Mouse (Mus musculus): ENCODE results near the gene Dpp10. TPM values are rescaled to one million over a fixed set of nuclear protein-coding genes. Genes with fewer than 3 reads are reported as not detected.

Dpp10 gene
- polyA plus RNA-seq, 1 experiment = 71.1 TPM

GRCm38 (mm10) chr1:123927278-123928002, 117.9 kb downstream of the Dpp10 start:
- Histone ChIP-seq H3K27ac (ENCODE audit: insufficient read depth, low read length) (0 out of 2 replicates have a peak overlapping the region, but pooled peaks have one; percentile 28), H3K4me3 (ENCODE audit: insufficient read depth, low read length) (no peak overlapping the region), H3K4me1 (ENCODE audit: control insufficient read depth, insufficient read depth, low read length) (peaks cover 4% of the 10 kb centered on the region; the same call in 1 of the 2 replicates)
- TF ChIP-seq CTCF (IDR thresholded peaks at IDR 0.05; ENCODE audit: extremely low read depth, insufficient read depth, low read length) (no peak), POLR2A (IDR thresholded peaks at IDR 0.05; ENCODE audit: extremely low read depth, insufficient read depth, low read length) (no peak)

- H3K4me1 ChIP-seq (ENCODE audit: control insufficient read depth, insufficient read depth, low read length) = peaks cover 4% of the 10 kb centered on the region; the same call in 1 of the 2 replicates
- H3K4me3 ChIP-seq (ENCODE audit: insufficient read depth, low read length) = no peak overlapping the region
- no peak overlapping the region for H3K27ac ChIP-seq (ENCODE audit: insufficient read depth, low read length)
- no peak for TF ChIP-seq CTCF (IDR thresholded peaks at IDR 0.05; ENCODE audit: extremely low read depth, insufficient read depth, low read length)
- TF ChIP-seq POLR2A (IDR thresholded peaks at IDR 0.05; ENCODE audit: extremely low read depth, insufficient read depth, low read length) = no peak
Measured at GRCm38 (mm10) chr1:123924905-123925304, 120.5 kb downstream of the Dpp10 start.

- Histone ChIP-seq H3K27ac (ENCODE audit: insufficient read depth, low read length) (peak overlapping the region; percentile 35; the same call in 1 of the 2 replicates), H3K4me1 (ENCODE audit: control insufficient read depth, insufficient read depth, low read length) (peaks cover 4% of the 10 kb centered on the region; the same call in 1 of the 2 replicates), H3K4me3 (ENCODE audit: insufficient read depth, low read length) (no peak overlapping the region)
- no peak for TF ChIP-seq CTCF (IDR thresholded peaks at IDR 0.05; ENCODE audit: extremely low read depth, insufficient read depth, low read length)
- no peak for TF ChIP-seq POLR2A (IDR thresholded peaks at IDR 0.05; ENCODE audit: extremely low read depth, insufficient read depth, low read length)
Measured at GRCm38 (mm10) chr1:123923907-123924306, 121.5 kb downstream of the Dpp10 start.

- Histone ChIP-seq H3K4me3 (ENCODE audit: insufficient read depth, low read length) (no peak overlapping the region), H3K4me1 (ENCODE audit: control insufficient read depth, insufficient read depth, low read length) (no peaks in the 10 kb centered on the region; the same call in 1 of the 2 replicates), H3K27ac (ENCODE audit: insufficient read depth, low read length) (no peak overlapping the region)
- TF ChIP-seq POLR2A (IDR thresholded peaks at IDR 0.05; ENCODE audit: extremely low read depth, insufficient read depth, low read length) (no peak), CTCF (IDR thresholded peaks at IDR 0.05; ENCODE audit: extremely low read depth, insufficient read depth, low read length) (no peak)
Measured at GRCm38 (mm10) chr1:123919606-123920005, 125.8 kb downstream of the Dpp10 start.

GRCm38 (mm10) chr1:123902628-123903027, 142.7 kb downstream of the Dpp10 start:
- Histone ChIP-seq H3K4me3 (ENCODE audit: insufficient read depth, low read length) (no peak overlapping the region), H3K4me1 (ENCODE audit: control insufficient read depth, insufficient read depth, low read length) (no peaks in the 10 kb centered on the region; the same call in 1 of the 2 replicates), H3K27ac (ENCODE audit: insufficient read depth, low read length) (no peak overlapping the region)
- TF ChIP-seq POLR2A (IDR thresholded peaks at IDR 0.05; ENCODE audit: extremely low read depth, insufficient read depth, low read length) = no peak
- no peak for TF ChIP-seq CTCF (IDR thresholded peaks at IDR 0.05; ENCODE audit: extremely low read depth, insufficient read depth, low read length)

GRCm38 (mm10) chr1:123901218-123901617, 144.1 kb downstream of the Dpp10 start:
- no peak overlapping the region for H3K4me3 ChIP-seq (ENCODE audit: insufficient read depth, low read length)
- TF ChIP-seq CTCF (IDR thresholded peaks at IDR 0.05; ENCODE audit: extremely low read depth, insufficient read depth, low read length) (no peak), POLR2A (IDR thresholded peaks at IDR 0.05; ENCODE audit: extremely low read depth, insufficient read depth, low read length) (no peak)
- H3K27ac ChIP-seq (ENCODE audit: insufficient read depth, low read length) = peak overlapping the region; percentile 92; the same call in 1 of the 2 replicates
- H3K4me1 ChIP-seq (ENCODE audit: control insufficient read depth, insufficient read depth, low read length) = no peaks in the 10 kb centered on the region; the same call in 1 of the 2 replicates

- Histone ChIP-seq H3K4me3 (ENCODE audit: insufficient read depth, low read length) (no peak overlapping the region), H3K27ac (ENCODE audit: insufficient read depth, low read length) (no peak overlapping the region), H3K4me1 (ENCODE audit: control insufficient read depth, insufficient read depth, low read length) (no peaks in the 10 kb centered on the region)
- TF ChIP-seq POLR2A (IDR thresholded peaks at IDR 0.05; ENCODE audit: extremely low read depth, insufficient read depth, low read length) = no peak
- TF ChIP-seq CTCF (IDR thresholded peaks at IDR 0.05; ENCODE audit: extremely low read depth, insufficient read depth, low read length) = no peak
Measured at GRCm38 (mm10) chr1:123887243-123887642, 158.1 kb downstream of the Dpp10 start.

GRCm38 (mm10) chr1:123846881-123847280, 198.5 kb downstream of the Dpp10 start:
- Histone ChIP-seq H3K4me3 (ENCODE audit: insufficient read depth, low read length) (no peak overlapping the region), H3K27ac (ENCODE audit: insufficient read depth, low read length) (no peak overlapping the region), H3K4me1 (ENCODE audit: control insufficient read depth, insufficient read depth, low read length) (no peaks in the 10 kb centered on the region)
- TF ChIP-seq CTCF (IDR thresholded peaks at IDR 0.05; ENCODE audit: extremely low read depth, insufficient read depth, low read length) (no peak), POLR2A (IDR thresholded peaks at IDR 0.05; ENCODE audit: extremely low read depth, insufficient read depth, low read length) (no peak)

GRCm38 (mm10) chr1:123801206-123801605, 244.2 kb downstream of the Dpp10 start:
- Histone ChIP-seq H3K4me1 (ENCODE audit: control insufficient read depth, insufficient read depth, low read length) (no peaks in the 10 kb centered on the region), H3K4me3 (ENCODE audit: insufficient read depth, low read length) (no peak overlapping the region), H3K27ac (ENCODE audit: insufficient read depth, low read length) (no peak overlapping the region)
- no peak for TF ChIP-seq CTCF (IDR thresholded peaks at IDR 0.05; ENCODE audit: extremely low read depth, insufficient read depth, low read length)
- no peak for TF ChIP-seq POLR2A (IDR thresholded peaks at IDR 0.05; ENCODE audit: extremely low read depth, insufficient read depth, low read length)

GRCm38 (mm10) chr1:123765511-123765910, 279.8 kb downstream of the Dpp10 start:
- H3K4me1 ChIP-seq (ENCODE audit: control insufficient read depth, insufficient read depth, low read length) = no peaks in the 10 kb centered on the region
- no peak overlapping the region for H3K27ac ChIP-seq (ENCODE audit: insufficient read depth, low read length)
- TF ChIP-seq CTCF (IDR thresholded peaks at IDR 0.05; ENCODE audit: extremely low read depth, insufficient read depth, low read length) (no peak), POLR2A (IDR thresholded peaks at IDR 0.05; ENCODE audit: extremely low read depth, insufficient read depth, low read length) (no peak)
- no peak overlapping the region for H3K4me3 ChIP-seq (ENCODE audit: insufficient read depth, low read length)

Data from cortical plate, adult 2 months (tissue).